Mouse (Mus musculus) olfactory bulb, adult 2 months (tissue): ENCODE results near the gene Sbf2.

Experiments used
- CTCF ChIP-seq: fragments of 200-500 bp; IDR thresholded peaks from 2 replicates; pipeline ENCODE4 v1.5.1; 2012; ENCODE audit warnings: low read depth, mild to moderate bottlenecking, low read length, moderate library complexity; ENCODE audit not compliant: insufficient read depth
- POLR2A ChIP-seq: fragments of 200-500 bp; IDR thresholded peaks from 2 replicates; pipeline ENCODE4 v1.6.1; 2012; ENCODE audit warnings: mild to moderate bottlenecking, low read depth, low read length, moderate library complexity; ENCODE audit not compliant: insufficient read depth

DNA sequence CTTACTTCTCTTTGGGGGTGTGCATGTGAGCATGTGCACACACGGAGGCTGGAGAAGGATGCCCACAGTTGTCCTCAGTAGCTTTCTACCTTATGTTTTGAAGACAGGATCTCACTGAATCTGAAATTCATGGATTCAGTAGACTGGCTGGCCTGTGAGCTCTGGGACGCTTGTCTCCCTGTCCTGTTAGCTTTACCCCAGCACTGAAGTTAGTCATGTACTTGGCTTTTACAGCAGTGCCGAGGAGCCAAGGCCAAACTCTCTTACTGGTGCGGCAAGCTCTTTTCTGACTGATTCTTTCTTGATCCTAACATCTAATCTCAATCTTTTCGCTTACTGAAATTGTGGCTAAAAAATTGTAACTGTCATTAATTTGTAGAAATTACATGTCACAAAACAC lies 151.3 kb downstream of the Sbf2 start:
- no peak for TF ChIP-seq POLR2A
- no peak for TF ChIP-seq CTCF
